Comparison of ENCODE assay signal across 21 mouse cellular contexts in the genomic region with DNA sequence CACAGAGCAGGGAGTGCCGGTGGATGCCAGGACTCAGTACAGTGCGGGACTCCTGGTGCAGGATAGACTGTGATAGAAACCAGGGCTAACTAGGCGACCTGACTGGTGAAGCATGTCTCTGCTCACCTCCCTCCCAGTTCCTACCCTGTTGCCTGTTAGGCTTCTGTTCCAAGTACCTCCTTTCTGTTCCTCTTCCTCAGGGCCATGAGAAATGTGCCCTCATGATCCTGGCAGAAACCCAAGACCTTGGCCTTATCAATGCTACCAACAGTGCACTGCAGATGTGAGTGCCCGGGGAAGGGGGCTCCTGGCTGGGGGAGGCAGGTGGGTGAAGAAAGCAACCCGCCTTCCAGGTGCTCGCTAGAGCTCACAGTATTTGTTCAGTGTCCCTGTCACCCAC. TPM values are rescaled to one million over a fixed set of nuclear protein-coding genes. Genes with fewer than 3 reads are reported as not detected.
DNase-seq lines count a peak whose midpoint lies in the region; ATAC-seq and TF ChIP-seq lines count a peak whose summit lies in the region.
"Had no signal": no experiment of that assay in that cellular context is flagged by ENCODE, and none has a peak within 500 bp of the region (broad histone marks: within the 10 kb centered on the region; RNA-seq: fewer than 3 reads in every experiment).

No protein-coding gene starts in this region.

- no peak overlapping the region for H3K4me2 ChIP-seq in heart, embryonic 15.5 days
- no peak overlapping the region for H3K4me2 ChIP-seq in stomach, embryonic 15.5 days
- no peak overlapping the region for H3K4me2 ChIP-seq in stomach, postnatal 0 days (replicated peaks; ENCODE audit: low read depth)
- H3K4me2 ChIP-seq in stomach, embryonic 16.5 days (ENCODE audit: low read depth, low read length): no peak overlapping the region
- H3K4me2 ChIP-seq: heart, embryonic 12.5 days; hindbrain, embryonic 13.5 days; limb, embryonic 12.5 days; neural tube, embryonic 12.5 days had no signal

- no peak overlapping the region for H3K9ac ChIP-seq in heart, embryonic 15.5 days
- no peak overlapping the region for H3K9ac ChIP-seq in stomach, embryonic 15.5 days
- H3K9ac ChIP-seq in stomach, postnatal 0 days (ENCODE audit: low read length): no peak overlapping the region
- H3K9ac ChIP-seq in stomach, embryonic 16.5 days (ENCODE audit: low read length): no peak overlapping the region
- H3K9ac ChIP-seq: heart, embryonic 12.5 days; hindbrain, embryonic 13.5 days; limb, embryonic 12.5 days; liver, embryonic 14.5 days; neural tube, embryonic 12.5 days had no signal

- H3K4me1 ChIP-seq in heart, embryonic 15.5 days (replicated peaks): peaks cover 19% of the 10 kb centered on the region
- no peaks in the 10 kb centered on the region for H3K4me1 ChIP-seq in stomach, embryonic 15.5 days
- H3K4me1 ChIP-seq in stomach, postnatal 0 days (replicated peaks; ENCODE audit: control insufficient read depth, insufficient read depth): no peaks in the 10 kb centered on the region
- no peaks in the 10 kb centered on the region for H3K4me1 ChIP-seq in stomach, embryonic 16.5 days (ENCODE audit: control insufficient read depth, insufficient read depth, low read length)
- H3K4me1 ChIP-seq: hindbrain, embryonic 13.5 days; limb, embryonic 12.5 days; neural tube, embryonic 12.5 days had no signal

- no peak for DNase-seq in heart, postnatal 36 days
- no peak for DNase-seq in stomach, postnatal 0 days (ENCODE audit: low spot score)
- peak; percentile 62 for DNase-seq in adrenal gland, postnatal 25 days
- no peak for DNase-seq in urinary bladder, postnatal 36 days (ENCODE audit: low spot score in 2 of 2)
- no peak for DNase-seq in urinary bladder, adult 18-20 months (ENCODE audit: low spot score in 2 of 2)
- DNase-seq: B cell, adult 2 months; cerebellum, adult 8-10 months; embryo, embryonic 11 days; gastrocnemius, postnatal 14 days had no signal

- no peaks in the 10 kb centered on the region for H3K9me3 ChIP-seq in heart, embryonic 15.5 days (replicated peaks)
- no peaks in the 10 kb centered on the region for H3K9me3 ChIP-seq in stomach, embryonic 15.5 days
- H3K9me3 ChIP-seq in stomach, postnatal 0 days (ENCODE audit: control insufficient read depth, low read length): no peaks in the 10 kb centered on the region
- H3K9me3 ChIP-seq in stomach, embryonic 16.5 days (replicated peaks; ENCODE audit: control insufficient read depth, low read length): no peaks in the 10 kb centered on the region
- H3K9me3 ChIP-seq: heart, embryonic 12.5 days; hindbrain, embryonic 13.5 days; limb, embryonic 12.5 days; megakaryocyte, embryonic 14.5 days; neural tube, embryonic 12.5 days had no signal

- H3K4me3 ChIP-seq in heart, embryonic 15.5 days: no peak overlapping the region
- H3K4me3 ChIP-seq in stomach, embryonic 15.5 days (replicated peaks): no peak overlapping the region
- H3K4me3 ChIP-seq in stomach, postnatal 0 days (ENCODE audit: low read depth, low read length): no peak overlapping the region
- H3K4me3 ChIP-seq in stomach, embryonic 16.5 days (replicated peaks; ENCODE audit: low read length): no peak overlapping the region
- H3K4me3 ChIP-seq: heart, embryonic 12.5 days; hindbrain, embryonic 13.5 days; limb, embryonic 12.5 days; megakaryocyte, embryonic 14.5 days; neural tube, embryonic 12.5 days had no signal

- no peak for TF ChIP-seq CTCF in stomach, postnatal 0 days (IDR thresholded peaks at IDR 0.05; ENCODE audit: low read depth)

- intact Hi-C loops in heart, postnatal 36 days (cut with DNase I): no loop called here

- peaks cover 88% of the 10 kb centered on the region for H3K36me3 ChIP-seq in heart, embryonic 15.5 days
- H3K36me3 ChIP-seq in stomach, embryonic 15.5 days: peaks cover 84% of the 10 kb centered on the region
- H3K36me3 ChIP-seq in stomach, postnatal 0 days (ENCODE audit: control insufficient read depth, insufficient read depth, low read length): peaks cover 60% of the 10 kb centered on the region
- peaks cover 51% of the 10 kb centered on the region for H3K36me3 ChIP-seq in stomach, embryonic 16.5 days (ENCODE audit: control insufficient read depth, insufficient read depth, low read length)

- no peak for ATAC-seq in heart, embryonic 15.5 days (replicated peaks; ENCODE audit: insufficient number of reproducible peaks, insufficient read depth, low FRiP score, low read depth)
- ATAC-seq in stomach, embryonic 15.5 days (ENCODE audit: insufficient read depth, low FRiP score, low read depth): peak; percentile 24; the same call in 1 of the 2 replicates
- ATAC-seq in stomach, postnatal 0 days (ENCODE audit: low FRiP score, low TSS enrichment): no peak
- ATAC-seq in stomach, embryonic 16.5 days (ENCODE audit: insufficient read depth, low FRiP score): peak; percentile 30; the same call in 1 of the 2 replicates
- ATAC-seq: lung, postnatal 0 days had no signal

- TF ChIP-seq EP300 in stomach, postnatal 0 days (optimal IDR thresholded peaks at IDR 0.05): no peak

- H3K27me3 ChIP-seq in heart, embryonic 15.5 days: no peaks in the 10 kb centered on the region
- H3K27me3 ChIP-seq in stomach, embryonic 15.5 days (replicated peaks): no peaks in the 10 kb centered on the region
- H3K27me3 ChIP-seq in stomach, postnatal 0 days (ENCODE audit: control insufficient read depth, insufficient read depth, low read length): no peaks in the 10 kb centered on the region
- no peaks in the 10 kb centered on the region for H3K27me3 ChIP-seq in stomach, embryonic 16.5 days (ENCODE audit: control insufficient read depth, insufficient read depth, low read length)
- H3K27me3 ChIP-seq: heart, embryonic 12.5 days; hindbrain, embryonic 13.5 days; limb, embryonic 12.5 days; megakaryocyte, embryonic 14.5 days; neural tube, embryonic 12.5 days had no signal

- H3K27ac ChIP-seq in heart, embryonic 15.5 days: peak overlapping the region; percentile 39; the same call in 1 of the 2 replicates
- no peak overlapping the region for H3K27ac ChIP-seq in stomach, embryonic 15.5 days
- H3K27ac ChIP-seq in stomach, postnatal 0 days (replicated peaks): no peak overlapping the region
- no peak overlapping the region for H3K27ac ChIP-seq in stomach, embryonic 16.5 days (ENCODE audit: low read length)
- H3K27ac ChIP-seq: hindbrain, embryonic 13.5 days; kidney, postnatal 0 days; limb, embryonic 12.5 days; liver, embryonic 14.5 days; neural tube, embryonic 12.5 days had no signal

- WGBS in heart, embryonic 15.5 days: 62% methylated on average over 6 of the region's 6 CpGs
- 84% methylated on average over 6 of the region's 6 CpGs for WGBS in stomach, embryonic 15.5 days
- WGBS in stomach, postnatal 0 days: 72% methylated on average over 6 of the region's 6 CpGs
- WGBS in stomach, embryonic 16.5 days: 82% methylated on average over 6 of the region's 6 CpGs

RNA-seq across cellular contexts. Expression of gene Slc39a5, which starts 11.5 kb away (rescaled TPM):
- polyA plus RNA-seq in heart, embryonic 15.5 days (2015; fragmentation: Nextera tagmentation; extraction: Ambion mirVana): 0.24 and 0.81 TPM in 2 replicates
- not detected for total RNA-seq in heart, postnatal 36 days (2021)
- polyA plus RNA-seq in stomach, embryonic 15.5 days (2015; fragmentation: Nextera tagmentation; extraction: Ambion mirVana): 34.5 and 39.4 TPM in 2 replicates
- polyA plus RNA-seq in stomach, postnatal 0 days (2015; fragmentation: Nextera tagmentation; extraction: Ambion mirVana): 0.75 and 0.76 TPM in 2 replicates
- total RNA-seq in adrenal gland, postnatal 25 days (2021): not detected in 2 replicates
- polyA plus RNA-seq in stomach, embryonic 16.5 days (2015; fragmentation: Nextera tagmentation; extraction: Ambion mirVana): 28.7 and 32.9 TPM in 2 replicates
- total RNA-seq: gastrocnemius, postnatal 14 days had no signal
- polyA plus RNA-seq: forebrain, embryonic 11.5 days; hindbrain, embryonic 13.5 days; limb, embryonic 12.5 days; lung, postnatal 0 days; neural tube, embryonic 12.5 days had no signal

RNA-seq across cellular contexts. Expression of gene Ankrd52, which starts 12.7 kb away (rescaled TPM):
- polyA plus RNA-seq in heart, embryonic 15.5 days (2015; fragmentation: Nextera tagmentation; extraction: Ambion mirVana): 6.8 and 11.8 TPM in 2 replicates
- 10 to 100 TPM; 41.2 to 43.2 TPM for total RNA-seq in heart, postnatal 36 days (2021)
- polyA plus RNA-seq in stomach, embryonic 15.5 days (2015; fragmentation: Nextera tagmentation; extraction: Ambion mirVana): 12.8 and 15.8 TPM in 2 replicates
- 2.9 and 4.3 TPM in 2 replicates for polyA plus RNA-seq in stomach, postnatal 0 days (2015; fragmentation: Nextera tagmentation; extraction: Ambion mirVana)
- 72.3 and 75.1 TPM in 2 replicates for total RNA-seq in adrenal gland, postnatal 25 days (2021)
- 8.4 and 10.0 TPM in 2 replicates for polyA plus RNA-seq in stomach, embryonic 16.5 days (2015; fragmentation: Nextera tagmentation; extraction: Ambion mirVana)

RNA-seq across cellular contexts. Expression of gene Coq10a, which starts 20.8 kb away (rescaled TPM):
- 17.0 TPM in 2 replicates for polyA plus RNA-seq in heart, embryonic 15.5 days (2015; fragmentation: Nextera tagmentation; extraction: Ambion mirVana)
- total RNA-seq in heart, postnatal 36 days (2021): 100 to 1,000 TPM; 304 to 339 TPM
- polyA plus RNA-seq in stomach, embryonic 15.5 days (2015; fragmentation: Nextera tagmentation; extraction: Ambion mirVana): 14.0 and 14.5 TPM in 2 replicates
- polyA plus RNA-seq in stomach, postnatal 0 days (2015; fragmentation: Nextera tagmentation; extraction: Ambion mirVana): 12.9 and 13.8 TPM in 2 replicates
- 74.4 and 80.2 TPM in 2 replicates for total RNA-seq in adrenal gland, postnatal 25 days (2021)
- polyA plus RNA-seq in stomach, embryonic 16.5 days (2015; fragmentation: Nextera tagmentation; extraction: Ambion mirVana): 3.4 and 3.5 TPM in 2 replicates

RNA-seq across cellular contexts. Expression of gene Nabp2, which starts 21.7 kb away (rescaled TPM):
- 52.6 and 58.9 TPM in 2 replicates for polyA plus RNA-seq in heart, embryonic 15.5 days (2015; fragmentation: Nextera tagmentation; extraction: Ambion mirVana)
- 10 to 100 TPM; 44.6 to 49.6 TPM for total RNA-seq in heart, postnatal 36 days (2021)
- polyA plus RNA-seq in stomach, embryonic 15.5 days (2015; fragmentation: Nextera tagmentation; extraction: Ambion mirVana): 66.3 and 81.0 TPM in 2 replicates
- 53.5 and 54.4 TPM in 2 replicates for polyA plus RNA-seq in stomach, postnatal 0 days (2015; fragmentation: Nextera tagmentation; extraction: Ambion mirVana)
- total RNA-seq in adrenal gland, postnatal 25 days (2021): 74.6 and 75.0 TPM in 2 replicates
- 72.0 and 75.5 TPM in 2 replicates for polyA plus RNA-seq in stomach, embryonic 16.5 days (2015; fragmentation: Nextera tagmentation; extraction: Ambion mirVana)

RNA-seq across cellular contexts. Expression of gene Rnf41, which starts 21.9 kb away (rescaled TPM):
- polyA plus RNA-seq in heart, embryonic 15.5 days (2015; fragmentation: Nextera tagmentation; extraction: Ambion mirVana): 25.5 and 29.0 TPM in 2 replicates
- total RNA-seq in heart, postnatal 36 days (2021): 10 to 100 TPM; 16.3 to 18.3 TPM
- polyA plus RNA-seq in stomach, embryonic 15.5 days (2015; fragmentation: Nextera tagmentation; extraction: Ambion mirVana): 33.2 and 35.4 TPM in 2 replicates
- 18.9 and 20.1 TPM in 2 replicates for polyA plus RNA-seq in stomach, postnatal 0 days (2015; fragmentation: Nextera tagmentation; extraction: Ambion mirVana)
- 35.9 and 44.4 TPM in 2 replicates for total RNA-seq in adrenal gland, postnatal 25 days (2021)
- 37.0 and 38.5 TPM in 2 replicates for polyA plus RNA-seq in stomach, embryonic 16.5 days (2015; fragmentation: Nextera tagmentation; extraction: Ambion mirVana)

Comparison
In these comparisons a context has a peak if more than half of its experiments do, and no peak if none do; other contexts are left out.
1. ATAC-seq: peak in stomach, embryonic 15.5 days (single experiment) and stomach, embryonic 16.5 days (single experiment); none in heart, embryonic 15.5 days (single experiment) and stomach, postnatal 0 days (single experiment).
2. RNA of gene Slc39a5, which starts 11.5 kb away (polyA plus RNA-seq): 34.5 to 39.4 TPM in stomach, embryonic 15.5 days and 28.7 to 32.9 TPM in stomach, embryonic 16.5 days; 0.75 to 0.76 TPM in stomach, postnatal 0 days and 0.24 to 0.81 TPM in heart, embryonic 15.5 days; every median in the first group is over 10 times any median in the second.